Mouse (Mus musculus) v-Abl transformed pro-B cells (cell line): ENCODE results near the gene Ankfn1.

ENCODE experiments used
- in situ Hi-C, 2 experiments: fragments of 400-800 bp; cut with MboI; formaldehyde crosslinking; loops; one replicate each; pipeline ENCODE4 v1.15.1; 2025; ENCODE audit not compliant: unreplicated experiment in 2 of 2

The Ankfn1 gene

DNA sequence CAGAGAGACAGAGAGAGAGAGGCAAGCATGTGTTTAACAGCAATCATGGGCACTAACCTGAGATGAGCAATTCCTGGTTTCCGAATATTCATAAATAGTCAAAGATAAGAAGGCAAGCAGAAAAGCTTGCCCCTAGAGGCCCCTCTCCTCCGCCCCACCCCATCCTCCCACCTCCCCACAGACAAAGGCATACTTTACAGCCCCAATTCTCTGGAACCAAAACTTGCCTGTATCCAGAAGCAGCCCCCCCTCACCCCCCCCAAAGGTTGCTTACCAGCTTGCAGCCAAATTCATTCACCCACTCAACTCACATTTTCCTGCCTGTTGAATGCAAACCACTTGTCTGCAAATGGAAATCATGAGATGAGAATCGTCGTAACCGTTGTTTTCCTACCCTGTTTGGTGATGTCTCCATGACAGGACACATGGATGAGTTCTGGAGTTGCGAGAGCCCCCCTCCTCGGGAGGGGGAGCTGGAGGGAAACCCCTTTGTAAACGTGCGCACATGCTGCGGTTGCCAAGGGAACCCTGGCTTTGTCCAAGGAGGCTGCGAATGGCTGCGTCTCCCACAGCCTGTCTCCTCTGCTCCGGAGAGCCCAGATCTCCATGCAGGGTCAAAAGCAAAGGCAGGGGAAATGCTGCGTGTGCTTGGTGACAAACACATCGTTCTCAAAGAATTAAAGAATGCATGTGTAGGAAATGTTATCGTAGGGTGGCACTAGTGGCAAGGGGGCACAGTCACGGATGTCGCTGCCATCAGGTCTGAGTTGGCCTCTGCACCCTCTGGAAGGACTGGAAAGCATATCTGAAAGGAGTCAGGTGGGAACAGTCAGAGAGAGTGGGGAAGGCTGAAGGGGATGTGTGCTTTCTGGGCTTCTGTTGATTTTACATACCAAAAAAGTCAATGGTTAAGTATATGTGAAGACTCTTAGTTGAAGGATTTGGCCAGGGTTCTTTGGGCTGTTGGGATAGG lies 80.7 kb downstream of the Ankfn1 start:
- in situ Hi-C loops, result no loop called here

GRCm38 (mm10) chr11:89693686-89694085 lies 83.8 kb downstream of the Ankfn1 start:
- in situ Hi-C loops, result no loop called here

- in situ Hi-C loops, result no loop called here
Observed at GRCm38 (mm10) chr11:89676922-89677321, 100.5 kb downstream of the Ankfn1 start.

GRCm38 (mm10) chr11:89673916-89674507 lies 103.4 kb downstream of the Ankfn1 start:
- in situ Hi-C loops, result no loop called here

DNA sequence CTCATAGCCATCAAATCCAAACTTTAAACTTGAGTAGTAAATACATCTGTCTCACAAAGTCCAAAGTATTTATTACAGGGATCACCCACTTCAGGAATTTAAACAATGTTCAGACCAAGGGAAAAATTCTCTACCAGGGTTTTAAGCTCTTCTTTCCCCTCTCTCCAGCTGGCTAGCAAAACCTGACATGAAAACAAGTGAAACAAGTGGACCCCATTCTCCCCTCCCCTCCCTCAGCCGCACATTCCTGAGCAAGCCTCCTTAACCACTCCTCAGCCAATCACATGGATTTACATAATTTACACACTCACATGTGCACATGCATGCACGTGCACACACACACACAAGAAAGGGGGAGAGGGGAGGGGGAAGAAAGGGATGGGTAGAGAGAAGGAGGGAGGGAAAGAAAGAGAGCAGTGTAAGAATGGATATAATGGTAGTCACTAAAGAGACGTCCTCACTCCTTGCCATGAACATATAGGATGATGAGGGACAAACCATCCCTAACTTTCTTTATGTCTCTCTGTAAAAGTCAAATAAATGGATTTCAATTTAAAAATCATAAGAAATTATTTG lies 104.9 kb downstream of the Ankfn1 start:
- in situ Hi-C loops, result no loop called here

DNA sequence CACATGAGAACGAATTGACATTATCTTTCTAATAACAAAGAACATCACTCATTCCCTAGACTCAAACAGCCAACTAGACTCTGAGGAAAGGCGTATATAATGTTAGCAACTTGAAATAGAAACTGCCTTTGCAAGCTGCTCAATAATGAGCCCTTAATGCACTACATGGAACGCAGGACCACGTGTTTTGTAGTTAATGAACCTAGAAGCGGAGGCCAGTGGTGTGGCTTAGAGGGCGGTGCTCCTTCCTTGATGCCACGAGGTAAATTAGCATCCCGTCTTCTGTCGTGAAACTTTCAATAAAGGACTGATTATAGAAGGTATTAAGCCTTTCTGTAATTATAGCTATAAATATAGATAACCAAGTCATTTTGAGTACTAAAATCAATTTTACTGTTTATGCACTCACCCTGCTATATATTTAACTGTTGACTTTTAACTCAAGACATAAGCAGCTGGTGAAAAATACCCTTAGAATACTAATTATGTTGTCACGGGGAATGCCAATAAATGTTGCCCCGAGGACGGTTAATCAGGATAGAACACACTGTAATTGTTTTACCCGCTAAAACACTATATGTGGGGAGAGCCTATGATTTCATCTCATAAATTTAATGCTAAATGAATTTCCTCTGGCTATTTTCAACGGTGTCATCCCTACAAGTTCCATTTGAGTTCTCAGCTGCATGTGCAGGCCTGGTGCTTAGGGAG lies 112.1 kb downstream of the Ankfn1 start:
- in situ Hi-C loops, result no loop called here

DNA sequence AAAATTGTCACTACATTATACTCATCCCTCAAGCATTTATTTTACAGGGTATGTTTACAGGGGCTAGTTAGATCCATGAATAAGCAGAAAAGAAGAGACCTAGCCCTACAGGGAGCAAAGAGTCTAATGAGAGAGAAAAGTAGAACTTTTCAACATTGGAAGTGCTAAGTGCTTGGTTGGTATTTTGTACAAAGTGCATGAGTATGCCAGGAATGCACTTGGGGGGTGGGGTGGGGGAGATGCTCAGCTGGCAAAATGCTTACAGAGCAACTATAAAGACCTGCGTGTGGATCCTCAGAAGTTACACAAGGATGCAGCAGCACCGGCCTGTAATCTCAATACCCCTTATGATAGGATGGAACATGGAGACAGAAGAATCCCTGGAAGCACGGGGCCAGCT lies 118.4 kb downstream of the Ankfn1 start:
- in situ Hi-C loops, result no loop called here

DNA sequence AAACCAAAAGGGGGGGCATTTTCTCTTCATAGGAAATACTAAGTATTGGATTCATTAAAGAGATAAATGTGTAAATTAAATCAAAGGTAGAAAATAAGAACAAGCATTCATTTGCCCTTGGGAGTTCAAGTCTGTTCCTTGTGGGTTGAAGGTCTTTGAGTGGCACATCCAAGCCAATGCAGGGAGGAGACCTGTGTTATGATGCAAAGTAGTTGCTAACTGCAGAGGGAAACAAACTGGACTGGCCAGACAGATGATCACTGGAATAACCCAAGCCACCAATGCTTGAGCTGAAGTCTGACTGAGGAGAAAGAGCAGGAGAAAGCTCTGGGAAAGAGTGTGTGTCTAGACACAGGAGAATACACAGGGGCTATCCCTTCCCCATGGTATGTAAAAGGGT lies 120.9 kb downstream of the Ankfn1 start:
- in situ Hi-C loops, result no loop called here

GRCm38 (mm10) chr11:89635740-89636139 lies 141.7 kb downstream of the Ankfn1 start:
- in situ Hi-C loops, result no loop called here

GRCm38 (mm10) chr11:89631315-89631714 lies 146.1 kb downstream of the Ankfn1 start:
- in situ Hi-C loops, result no loop called here

- in situ Hi-C loops, result no loop called here
Observed at GRCm38 (mm10) chr11:89628562-89628961, 148.9 kb downstream of the Ankfn1 start.

GRCm38 (mm10) chr11:89627232-89627631 lies 150.2 kb downstream of the Ankfn1 start:
- in situ Hi-C loops, result no loop called here

DNA sequence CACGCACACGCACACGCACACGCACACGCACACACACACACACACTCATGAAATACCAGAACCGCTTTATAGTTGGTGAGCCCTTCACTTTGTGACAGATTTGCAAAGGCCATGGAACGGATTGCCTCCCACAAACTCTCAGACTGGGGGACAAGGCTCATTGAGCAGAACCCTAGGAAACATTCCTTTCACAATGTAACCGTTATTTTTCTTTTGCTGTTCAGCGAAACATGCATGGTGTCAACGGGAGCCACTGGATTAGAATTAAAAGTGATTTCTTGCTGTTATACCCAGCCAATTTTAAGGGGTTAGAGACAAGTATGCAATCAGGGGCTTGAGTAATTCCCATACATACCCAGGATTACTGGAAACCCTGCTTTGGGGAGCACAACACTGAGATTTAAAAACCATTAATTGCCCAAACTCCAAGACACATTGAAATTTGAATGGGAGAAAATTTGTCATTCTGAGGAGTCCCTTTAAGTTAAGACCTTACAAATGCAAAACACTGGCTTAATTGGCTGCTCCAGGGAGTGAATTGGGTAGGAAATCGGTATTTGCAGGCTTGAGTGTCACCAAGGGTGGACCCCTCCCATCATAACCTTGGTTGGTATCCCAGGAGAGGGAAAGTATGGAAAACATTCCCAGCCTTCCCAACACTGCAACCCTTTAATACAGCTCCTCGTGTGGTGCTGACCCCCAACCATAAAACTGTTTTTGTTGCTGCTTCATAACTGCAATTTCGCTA lies 153.6 kb downstream of the Ankfn1 start:
- in situ Hi-C loops, result no loop called here

DNA sequence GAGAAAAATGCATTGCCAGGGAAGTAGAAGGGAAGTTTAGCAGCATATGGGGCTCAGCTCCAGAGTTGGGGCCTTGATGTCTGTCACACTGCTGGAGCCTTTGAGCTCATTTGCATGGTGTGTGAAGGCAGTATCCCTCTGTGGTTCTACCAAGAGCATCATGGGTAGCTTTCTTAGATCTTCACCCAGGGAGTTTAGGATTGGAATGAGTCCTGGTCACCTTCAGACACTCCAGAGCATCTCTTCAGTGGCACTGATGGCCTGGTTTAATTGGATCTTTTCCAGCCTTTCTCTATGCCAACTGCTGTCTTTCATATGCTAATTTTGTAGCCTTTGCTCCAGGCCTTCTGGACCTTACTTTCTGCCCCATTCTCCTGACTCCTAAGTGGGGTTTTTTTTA lies 157.5 kb downstream of the Ankfn1 start:
- in situ Hi-C loops, result no loop called here

GRCm38 (mm10) chr11:89615806-89616205 lies 161.6 kb downstream of the Ankfn1 start:
- in situ Hi-C loops, result no loop called here

GRCm38 (mm10) chr11:89611596-89611995 lies 165.9 kb downstream of the Ankfn1 start:
- in situ Hi-C loops, result no loop called here

GRCm38 (mm10) chr11:89608071-89608470 lies 169.4 kb downstream of the Ankfn1 start:
- in situ Hi-C loops, result no loop called here

DNA sequence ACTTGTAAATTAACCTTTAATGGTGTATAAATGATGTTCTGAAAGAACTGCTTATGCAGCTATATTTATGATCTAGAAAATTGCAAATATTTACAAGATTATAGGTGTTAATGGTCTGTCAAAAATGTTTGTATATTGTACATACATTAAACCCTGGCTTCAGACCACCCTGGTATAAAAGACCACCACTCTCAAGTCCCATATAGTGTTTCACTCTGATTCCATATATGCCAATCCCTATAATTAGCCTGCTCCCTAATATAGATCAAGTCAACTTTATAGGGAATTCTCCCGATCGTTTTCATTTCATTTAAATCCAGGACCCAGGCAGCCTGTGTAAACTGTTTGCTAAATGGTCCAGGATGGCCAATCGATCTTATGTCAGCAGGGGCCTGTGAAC lies 170.2 kb downstream of the Ankfn1 start:
- in situ Hi-C loops, result no loop called here

- in situ Hi-C loops, result no loop called here
Observed at GRCm38 (mm10) chr11:89606346-89606745, 171.1 kb downstream of the Ankfn1 start.

DNA sequence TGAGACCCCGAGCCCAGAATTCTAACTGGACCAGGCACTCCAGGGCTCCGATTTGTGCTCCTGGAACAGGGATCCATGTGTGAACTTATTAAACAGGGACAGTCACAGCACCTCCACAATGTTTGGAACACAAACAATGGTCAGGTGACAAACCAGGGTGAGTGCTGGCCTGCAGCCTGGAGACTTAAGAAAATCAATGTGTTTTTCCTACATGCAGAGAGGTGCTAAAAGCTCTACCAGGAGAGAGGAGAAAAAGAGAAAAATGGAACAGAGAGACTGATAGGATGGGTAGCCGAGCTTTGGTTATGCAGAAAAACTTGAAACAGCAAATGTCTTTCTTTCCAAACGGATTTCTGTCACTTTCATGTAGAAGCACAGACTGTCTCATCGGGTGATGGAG lies 174.5 kb downstream of the Ankfn1 start:
- in situ Hi-C loops, result no loop called here
